Mouse (Mus musculus): ENCODE data around the gene Scaf4. TPM values are rescaled to one million over a fixed set of nuclear protein-coding genes. Genes with fewer than 3 reads are reported as not detected.

The Scaf4 gene
- polyA plus RNA-seq, 1 experiment = 40.1 TPM

- Histone ChIP-seq H3K4me1 (ENCODE audit: control insufficient read depth, insufficient read depth, low read length) (no peaks in the 10 kb centered on the region), H3K4me3 (ENCODE audit: insufficient read depth, low read length) (no peak overlapping the region), H3K27ac (ENCODE audit: insufficient read depth, low read length) (no peak overlapping the region)
- TF ChIP-seq POLR2A (IDR thresholded peaks at IDR 0.05; ENCODE audit: extremely low read depth, insufficient read depth, low read length) = no peak
- TF ChIP-seq CTCF (IDR thresholded peaks at IDR 0.05; ENCODE audit: extremely low read depth, insufficient read depth, low read length) = no peak
These were observed 70.6 kb downstream of the Scaf4 start for GRCm38 (mm10) chr16:90213477-90214339.

GRCm38 (mm10) chr16:90211767-90212166 is 72.5 kb downstream of the Scaf4 start:
- no peak overlapping the region for H3K4me3 ChIP-seq (ENCODE audit: insufficient read depth, low read length)
- no peak overlapping the region for H3K27ac ChIP-seq (ENCODE audit: insufficient read depth, low read length)
- TF ChIP-seq POLR2A (IDR thresholded peaks at IDR 0.05; ENCODE audit: extremely low read depth, insufficient read depth, low read length) (no peak), CTCF (IDR thresholded peaks at IDR 0.05; ENCODE audit: extremely low read depth, insufficient read depth, low read length) (no peak)
- H3K4me1 ChIP-seq (ENCODE audit: control insufficient read depth, insufficient read depth, low read length) = no peaks in the 10 kb centered on the region

GRCm38 (mm10) chr16:90210717-90211116 is 73.6 kb downstream of the Scaf4 start:
- TF ChIP-seq CTCF (IDR thresholded peaks at IDR 0.05; ENCODE audit: extremely low read depth, insufficient read depth, low read length) = no peak
- no peak for TF ChIP-seq POLR2A (IDR thresholded peaks at IDR 0.05; ENCODE audit: extremely low read depth, insufficient read depth, low read length)

GRCm38 (mm10) chr16:90208996-90209395 is 75.3 kb downstream of the Scaf4 start:
- no peak overlapping the region for H3K27ac ChIP-seq (ENCODE audit: insufficient read depth, low read length)
- TF ChIP-seq CTCF (IDR thresholded peaks at IDR 0.05; ENCODE audit: extremely low read depth, insufficient read depth, low read length) (no peak), POLR2A (IDR thresholded peaks at IDR 0.05; ENCODE audit: extremely low read depth, insufficient read depth, low read length) (no peak)
- H3K4me1 ChIP-seq (ENCODE audit: control insufficient read depth, insufficient read depth, low read length) = no peaks in the 10 kb centered on the region
- no peak overlapping the region for H3K4me3 ChIP-seq (ENCODE audit: insufficient read depth, low read length)

More at GRCm38 (mm10) chr16:90210717-90211116, 73.6 kb downstream of the Scaf4 start:
- Histone ChIP-seq H3K27ac (ENCODE audit: insufficient read depth, low read length) (no peak overlapping the region), H3K4me1 (ENCODE audit: control insufficient read depth, insufficient read depth, low read length) (no peaks in the 10 kb centered on the region), H3K4me3 (ENCODE audit: insufficient read depth, low read length) (no peak overlapping the region)

- TF ChIP-seq POLR2A (IDR thresholded peaks at IDR 0.05; ENCODE audit: extremely low read depth, insufficient read depth, low read length) (no peak), CTCF (IDR thresholded peaks at IDR 0.05; ENCODE audit: extremely low read depth, insufficient read depth, low read length) (no peak)
These were observed 79.4 kb downstream of the Scaf4 start for GRCm38 (mm10) chr16:90204868-90205267.

GRCm38 (mm10) chr16:90203226-90203962 is 80.9 kb downstream of the Scaf4 start:
- H3K27ac ChIP-seq (ENCODE audit: insufficient read depth, low read length) = no peak overlapping the region
- TF ChIP-seq CTCF (IDR thresholded peaks at IDR 0.05; ENCODE audit: extremely low read depth, insufficient read depth, low read length) = no peak
- no peak for TF ChIP-seq POLR2A (IDR thresholded peaks at IDR 0.05; ENCODE audit: extremely low read depth, insufficient read depth, low read length)
- no peaks in the 10 kb centered on the region; the same call in 1 of the 2 replicates for H3K4me1 ChIP-seq (ENCODE audit: control insufficient read depth, insufficient read depth, low read length)
- no peak overlapping the region for H3K4me3 ChIP-seq (ENCODE audit: insufficient read depth, low read length)

More at GRCm38 (mm10) chr16:90204868-90205267, 79.4 kb downstream of the Scaf4 start:
- H3K27ac ChIP-seq (ENCODE audit: insufficient read depth, low read length) = no peak overlapping the region
- H3K4me1 ChIP-seq (ENCODE audit: control insufficient read depth, insufficient read depth, low read length) = no peaks in the 10 kb centered on the region; the same call in 1 of the 2 replicates
- H3K4me3 ChIP-seq (ENCODE audit: insufficient read depth, low read length) = no peak overlapping the region

GRCm38 (mm10) chr16:90202140-90202539 is 82.2 kb downstream of the Scaf4 start:
- TF ChIP-seq CTCF (IDR thresholded peaks at IDR 0.05; ENCODE audit: extremely low read depth, insufficient read depth, low read length) (no peak), POLR2A (IDR thresholded peaks at IDR 0.05; ENCODE audit: extremely low read depth, insufficient read depth, low read length) (no peak)
- Histone ChIP-seq H3K27ac (ENCODE audit: insufficient read depth, low read length) (no peak overlapping the region), H3K4me1 (ENCODE audit: control insufficient read depth, insufficient read depth, low read length) (no peaks in the 10 kb centered on the region; the same call in 1 of the 2 replicates), H3K4me3 (ENCODE audit: insufficient read depth, low read length) (no peak overlapping the region)

- TF ChIP-seq CTCF (IDR thresholded peaks at IDR 0.05; ENCODE audit: extremely low read depth, insufficient read depth, low read length) (no peak), POLR2A (IDR thresholded peaks at IDR 0.05; ENCODE audit: extremely low read depth, insufficient read depth, low read length) (no peak)
These were observed 85.1 kb downstream of the Scaf4 start for GRCm38 (mm10) chr16:90199174-90199573.

GRCm38 (mm10) chr16:90198626-90199025 is 85.7 kb downstream of the Scaf4 start:
- H3K27ac ChIP-seq (ENCODE audit: insufficient read depth, low read length) = no peak overlapping the region
- no peak for TF ChIP-seq CTCF (IDR thresholded peaks at IDR 0.05; ENCODE audit: extremely low read depth, insufficient read depth, low read length)
- TF ChIP-seq POLR2A (IDR thresholded peaks at IDR 0.05; ENCODE audit: extremely low read depth, insufficient read depth, low read length) = no peak
- H3K4me3 ChIP-seq (ENCODE audit: insufficient read depth, low read length) = no peak overlapping the region
- no peaks in the 10 kb centered on the region; the same call in 1 of the 2 replicates for H3K4me1 ChIP-seq (ENCODE audit: control insufficient read depth, insufficient read depth, low read length)

More at GRCm38 (mm10) chr16:90199174-90199573, 85.1 kb downstream of the Scaf4 start:
- Histone ChIP-seq H3K27ac (ENCODE audit: insufficient read depth, low read length) (no peak overlapping the region), H3K4me1 (ENCODE audit: control insufficient read depth, insufficient read depth, low read length) (no peaks in the 10 kb centered on the region; the same call in 1 of the 2 replicates), H3K4me3 (ENCODE audit: insufficient read depth, low read length) (no peak overlapping the region)

Measured in cortical plate, adult 2 months (tissue).